Mouse (Mus musculus): ENCODE data around the gene Tor4a. TPM values are rescaled to one million over a fixed set of nuclear protein-coding genes. Genes with fewer than 3 reads are reported as not detected.

The Tor4a gene
- total RNA-seq, 1 experiment from 2014 or later, result 33.9 TPM

DNA sequence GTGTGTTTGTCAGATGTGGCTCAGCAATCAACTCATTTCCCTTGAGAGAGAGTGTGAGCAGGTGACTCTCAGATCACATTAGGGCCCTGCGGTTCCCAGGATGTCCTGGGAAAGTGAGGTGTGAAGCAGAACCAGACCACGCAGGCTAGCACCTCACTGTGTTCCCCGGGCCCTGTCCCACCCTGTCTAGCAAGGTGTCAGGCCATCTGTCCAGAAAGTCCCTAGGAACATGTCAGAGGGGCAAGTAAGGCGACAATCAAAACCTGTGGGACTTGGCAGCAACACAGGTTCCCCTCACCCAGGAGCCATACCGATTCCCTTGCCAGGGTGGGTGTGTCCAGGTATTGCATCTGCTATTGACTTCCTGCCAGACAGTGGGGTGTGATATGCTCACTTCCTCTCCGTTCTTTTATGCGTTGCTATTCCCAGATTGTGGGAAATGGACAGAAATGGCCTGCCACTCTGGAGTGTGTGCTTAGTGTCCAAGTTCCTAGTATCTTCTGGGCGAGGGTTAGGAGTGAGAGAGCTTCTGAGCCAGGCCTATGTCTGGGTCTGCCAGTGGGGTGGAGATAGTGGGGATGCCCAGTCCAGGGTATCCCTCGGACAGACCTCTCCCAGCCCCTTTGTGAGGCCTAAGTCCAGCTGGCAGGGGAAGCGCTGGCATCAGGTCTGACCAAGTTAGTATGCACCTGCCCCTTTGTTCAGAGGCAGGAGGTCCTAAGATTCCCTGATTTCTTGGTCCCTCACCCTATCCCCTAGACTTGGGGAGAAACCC lies 26.2 kb downstream of the Tor4a start:
- no peak for DNase-seq

DNA sequence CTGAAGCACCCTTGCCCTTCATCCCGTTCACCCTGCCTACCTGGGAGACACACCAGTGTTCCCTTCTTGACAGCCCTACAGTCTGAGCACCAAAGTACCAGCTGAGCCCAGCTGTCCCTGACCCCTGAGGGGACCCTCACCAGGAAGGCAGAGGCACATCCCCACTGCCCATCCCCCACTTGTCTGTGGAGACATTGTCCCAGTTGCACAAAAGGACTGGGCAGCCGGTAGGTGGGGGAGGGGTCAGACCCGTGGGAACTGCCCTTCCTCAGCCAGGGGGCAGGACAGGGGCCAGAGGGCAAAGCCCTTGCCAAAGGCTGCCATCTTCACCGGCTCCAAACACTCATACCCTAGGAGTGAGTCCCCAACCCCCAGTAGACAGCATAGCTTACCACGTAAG lies 26.9 kb downstream of the Tor4a start:
- no peak for DNase-seq

DNA sequence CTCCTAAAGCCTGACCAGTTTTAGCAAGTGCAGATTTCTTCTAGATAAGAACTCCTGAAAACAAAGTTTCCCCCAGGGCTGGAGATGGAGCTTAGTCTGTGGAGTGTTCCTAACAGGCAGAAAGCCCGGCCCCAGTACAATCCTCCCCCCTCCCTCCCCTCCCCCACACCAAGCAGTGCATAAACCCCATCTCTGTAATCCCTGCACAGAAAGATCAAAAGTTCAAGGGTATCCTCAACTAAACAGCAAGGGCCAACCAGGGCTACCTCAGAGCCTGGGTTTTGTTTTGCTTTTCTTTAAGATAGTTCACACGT lies 28.1 kb downstream of the Tor4a start:
- no peak for DNase-seq

DNA sequence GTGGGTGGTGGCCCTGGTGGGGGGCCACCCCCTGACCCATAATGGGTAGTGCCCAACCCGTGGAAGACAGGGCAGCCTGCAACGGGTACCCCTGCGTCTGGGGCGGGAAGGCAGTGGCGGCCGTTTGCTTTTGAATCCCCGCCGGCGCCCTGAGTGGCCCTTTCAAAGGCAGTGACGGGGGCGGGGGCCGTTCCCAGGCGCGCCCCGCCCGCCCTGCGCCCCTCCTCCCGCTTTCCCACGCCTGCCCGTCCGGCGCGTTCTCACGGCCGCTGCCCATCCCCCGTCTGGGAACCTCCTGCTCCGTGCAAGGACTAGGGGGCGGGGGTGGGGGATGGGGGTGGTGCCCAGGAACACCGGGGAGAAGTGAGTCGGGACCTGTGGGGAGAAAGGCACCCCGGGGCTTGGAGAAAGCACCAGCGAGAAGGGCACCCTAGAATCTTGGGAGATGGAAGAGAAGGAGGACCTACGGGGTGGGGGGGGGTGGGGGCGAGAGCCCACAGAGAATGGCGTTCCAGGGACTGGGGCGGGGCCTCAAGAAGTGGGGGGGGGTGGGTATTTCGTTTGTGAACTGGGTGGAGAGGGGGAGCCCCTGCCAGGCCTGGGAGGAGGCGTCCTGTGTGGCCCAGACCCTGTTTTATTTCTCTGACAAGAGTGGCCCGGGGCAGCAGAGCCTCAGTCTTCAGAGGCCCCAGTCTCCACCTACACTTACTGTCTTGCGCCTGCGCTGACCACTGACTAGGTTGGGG lies 28.6 kb downstream of the Tor4a start:
- peak; percentile 78 for DNase-seq

DNA sequence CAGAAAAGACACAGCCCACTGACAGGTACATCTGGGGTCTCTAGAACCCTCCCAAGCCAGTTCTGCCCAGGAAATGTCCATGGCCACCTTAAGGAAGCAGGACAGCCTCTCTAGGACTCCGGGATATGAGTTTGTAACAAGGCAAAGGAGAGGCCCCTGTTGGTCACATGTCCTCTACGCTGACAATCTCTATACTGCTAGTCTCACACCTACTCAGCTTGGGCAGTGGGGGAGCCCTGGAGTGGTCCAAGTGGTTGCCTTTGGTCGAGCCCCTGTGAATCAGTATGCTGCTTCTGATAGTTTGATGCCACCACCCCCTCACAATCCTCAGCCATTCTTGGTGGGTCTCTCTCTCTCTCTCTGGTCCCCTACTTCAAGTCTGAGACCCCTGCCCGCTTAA lies 29.2 kb downstream of the Tor4a start:
- no peak for DNase-seq

DNA sequence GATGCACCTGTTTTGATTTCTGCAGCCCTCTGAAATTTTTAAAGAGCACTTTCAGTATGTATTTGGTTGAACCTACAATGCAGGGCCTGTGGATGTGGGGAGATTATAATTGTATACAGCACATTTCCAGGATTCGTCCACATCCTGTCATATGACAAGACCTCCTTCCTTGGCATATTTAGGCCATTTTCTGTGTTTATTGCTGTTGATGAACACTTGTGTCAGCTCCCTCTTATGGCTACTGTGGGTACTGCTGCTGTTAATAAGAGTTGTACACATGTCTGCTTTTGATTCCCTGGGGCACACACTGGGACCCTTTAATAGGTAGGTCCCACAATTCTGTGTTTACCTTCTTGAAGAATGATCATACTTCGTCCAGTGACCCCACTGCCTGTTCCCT lies 39.0 kb downstream of the Tor4a start:
- DNase-seq, result no peak

DNA sequence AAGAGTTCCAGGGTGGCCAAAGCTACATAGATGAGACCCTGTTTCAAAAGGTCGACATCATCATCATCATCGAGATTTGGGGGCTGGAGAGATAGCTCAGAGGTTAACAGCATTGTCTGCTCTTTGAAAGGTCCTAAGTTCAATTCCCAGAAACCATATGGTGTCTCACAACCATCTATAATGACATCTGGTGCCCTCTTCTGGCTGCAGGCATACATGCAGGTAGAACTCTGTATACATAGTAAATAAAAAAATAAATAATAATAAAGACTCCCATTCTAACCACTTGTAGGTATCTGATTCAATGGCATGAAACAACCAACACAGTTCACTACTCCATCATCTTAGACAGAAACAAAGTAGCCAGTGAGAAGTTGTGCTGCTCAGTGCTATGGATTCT lies 39.7 kb downstream of the Tor4a start:
- DNase-seq, result no peak

DNA sequence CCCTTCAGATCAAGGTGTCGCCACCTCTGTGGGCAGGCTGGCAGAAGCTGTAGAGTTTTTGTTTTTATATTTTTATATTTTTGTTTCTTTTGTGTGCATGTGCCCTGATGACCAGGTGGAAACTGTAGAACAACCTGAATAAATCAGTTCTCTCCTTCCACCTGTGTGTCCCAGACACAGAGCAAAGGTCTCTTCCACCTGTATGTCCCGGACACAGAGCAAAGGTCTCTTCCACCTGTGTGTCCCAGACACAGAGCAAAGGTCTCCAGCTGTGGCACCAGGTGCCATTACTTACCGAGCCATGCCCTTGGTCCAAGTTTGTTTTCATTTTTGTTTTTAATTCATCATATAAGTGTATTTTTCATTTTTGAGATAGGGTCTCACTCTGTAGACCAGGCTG lies 40.5 kb downstream of the Tor4a start:
- no peak for DNase-seq

DNA sequence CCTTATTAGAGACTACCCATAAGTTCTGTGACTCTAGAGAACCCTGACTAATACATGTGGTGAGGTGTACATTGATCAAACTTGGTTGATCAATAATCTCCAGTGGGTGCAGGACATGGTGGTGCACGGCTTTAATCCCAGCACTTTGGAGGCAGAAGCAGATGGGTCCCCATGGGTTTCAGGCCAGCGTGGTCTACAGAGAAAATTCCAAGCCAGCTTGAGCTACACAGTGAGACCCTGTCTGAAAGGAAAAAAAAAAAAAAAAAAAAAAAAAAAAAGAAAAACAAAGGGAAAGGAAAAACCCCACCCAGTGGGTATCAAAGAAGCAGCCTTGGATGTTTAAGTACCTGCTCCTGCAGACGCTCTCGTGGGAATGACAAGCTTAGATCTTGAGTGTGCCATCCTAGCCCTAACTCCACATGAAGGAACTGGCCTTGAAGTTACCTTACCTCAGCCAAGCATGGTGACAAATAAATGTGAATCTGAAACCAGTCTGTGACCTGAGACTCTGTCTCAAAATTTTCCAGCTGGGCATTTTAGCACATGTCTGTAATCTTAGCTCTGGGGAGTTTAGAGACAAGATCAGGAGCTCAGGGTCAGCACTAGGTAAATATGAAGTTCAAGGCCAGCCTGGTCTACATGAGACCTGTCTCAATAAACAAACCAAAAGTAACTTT lies 45.3 kb downstream of the Tor4a start:
- DNase-seq, result no peak

DNA sequence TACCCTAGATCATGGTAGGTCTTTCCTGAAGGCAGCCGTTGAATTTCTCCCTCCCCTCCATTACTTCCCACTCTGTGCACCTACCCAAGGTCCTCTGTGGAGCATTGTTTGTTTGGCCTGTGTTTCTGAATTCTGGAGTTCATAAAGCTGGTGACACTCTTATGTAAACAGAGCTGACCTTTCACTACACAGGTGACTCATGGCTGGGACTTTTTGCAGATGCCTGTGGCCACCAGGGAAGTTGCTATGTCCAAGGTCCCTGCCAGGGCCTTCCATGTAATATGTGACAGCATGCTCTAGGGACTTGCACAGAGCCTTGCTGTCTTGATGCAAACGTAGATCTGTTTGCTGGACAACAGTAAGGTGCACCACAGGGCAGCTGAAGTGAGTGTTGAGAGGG lies 47.0 kb downstream of the Tor4a start:
- no peak for DNase-seq

DNA sequence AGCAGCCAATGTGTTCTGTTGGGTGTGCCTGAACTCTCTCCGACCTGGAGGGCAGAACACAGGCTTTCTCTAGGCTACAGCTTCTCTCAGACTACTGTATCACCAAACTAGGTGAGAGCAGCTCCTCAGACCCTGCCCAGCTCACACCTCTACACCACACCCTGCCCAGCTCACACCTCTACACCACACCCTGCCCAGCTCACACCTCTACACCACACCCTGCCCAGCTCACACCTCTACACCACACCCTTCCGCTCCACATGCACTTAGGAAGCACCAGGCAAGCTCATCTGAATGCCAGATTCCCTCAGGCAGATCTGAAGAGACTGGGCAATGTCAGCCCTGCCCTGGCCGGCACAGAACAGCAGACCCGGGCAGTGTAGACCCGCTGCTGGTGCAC lies 48.8 kb downstream of the Tor4a start:
- no peak for DNase-seq

DNA sequence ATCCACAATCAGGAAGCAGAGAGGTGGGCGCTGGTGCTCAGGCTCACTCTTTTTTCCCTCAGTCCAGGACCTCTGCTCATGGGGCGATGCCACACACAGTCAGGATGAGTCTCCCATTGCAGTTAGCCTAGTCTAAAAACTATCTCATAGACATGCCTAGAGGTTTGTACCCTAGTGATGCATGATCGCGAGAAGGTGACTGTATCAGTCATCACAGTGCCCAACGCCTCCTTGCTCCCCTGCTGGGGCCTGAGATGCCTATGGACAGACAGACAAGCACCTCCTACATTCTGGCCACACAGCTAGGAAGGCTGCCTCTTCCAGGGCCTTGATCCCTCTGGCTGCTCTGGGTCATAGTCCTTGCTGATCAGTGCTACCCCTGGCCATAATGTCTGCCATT lies 49.3 kb downstream of the Tor4a start:
- DNase-seq, result no peak

DNA sequence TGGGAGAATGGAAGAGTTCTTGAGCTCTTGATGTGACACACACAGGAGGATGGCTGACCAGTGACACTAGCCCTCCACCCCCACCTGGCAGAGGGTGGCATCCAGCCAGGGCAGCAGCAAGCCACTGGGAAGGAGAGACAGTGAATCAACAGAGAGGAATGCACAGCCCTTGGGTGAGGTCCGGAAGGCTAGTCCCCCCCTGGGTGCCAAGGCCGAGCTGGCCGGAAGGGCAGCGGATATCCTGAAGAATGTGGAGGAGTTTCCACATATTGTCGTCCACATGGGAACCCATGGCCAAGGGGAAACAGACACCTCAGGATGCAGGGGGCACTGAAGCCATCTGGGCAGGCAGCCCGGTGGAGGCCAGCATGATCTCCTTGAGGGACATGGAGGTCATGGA lies 51.3 kb downstream of the Tor4a start:
- DNase-seq, result peak; percentile 86

Other genes with a start within 250 kb of the Tor4a start
- gene Zmynd19, start 247.1 kb downstream of the Tor4a start, total RNA-seq (2021), result 21.3 and 26.6 TPM in 2 replicates
- gene Dph7, start 234.5 kb downstream of the Tor4a start, total RNA-seq (2021), result 9.6 and 15.5 TPM in 2 replicates
- 87.6 and 101 TPM in 2 replicates for gene Mrpl41, start 221.8 kb downstream of the Tor4a start, total RNA-seq (2021)
- gene Pnpla7, start 220.9 kb downstream of the Tor4a start, total RNA-seq (2021), result 74.0 and 81.1 TPM in 2 replicates
- gene Nsmf, start 142.5 kb downstream of the Tor4a start, total RNA-seq (2021), result 49.8 and 51.3 TPM in 2 replicates
- gene Entpd8, start 116.6 kb downstream of the Tor4a start, total RNA-seq (2021), result 2.1 TPM in 1 of 2 replicates, not detected in the other
- not detected in 2 replicates for gene Noxa1, start 101.7 kb downstream of the Tor4a start, total RNA-seq (2021)
- gene Nrarp, start 16.1 kb downstream of the Tor4a start, total RNA-seq (2021), result 2.2 and 4.0 TPM in 2 replicates
- gene Nelfb, start 14.6 kb upstream of the Tor4a start, total RNA-seq (2021), result 61.8 and 66.9 TPM in 2 replicates
- gene Stpg3, start 17.8 kb upstream of the Tor4a start, total RNA-seq (2021), result not detected in 2 replicates
- 0.46 TPM in 1 of 2 replicates, not detected in the other for gene Fam166a, start 21.9 kb upstream of the Tor4a start, total RNA-seq (2021)
- gene Tubb4b, start 27.8 kb upstream of the Tor4a start, total RNA-seq (2021), result 247 and 303 TPM in 2 replicates
- gene Slc34a3, start 37.5 kb upstream of the Tor4a start, total RNA-seq (2021), result not detected in 2 replicates
- gene Rnf224, start 39.9 kb upstream of the Tor4a start, total RNA-seq (2021), result not detected in 2 replicates
- gene Rnf208, start 45.4 kb upstream of the Tor4a start, total RNA-seq (2021), result 7.4 and 7.9 TPM in 2 replicates
- not detected in 2 replicates for gene Cysrt1, start 45.6 kb upstream of the Tor4a start, total RNA-seq (2021)
- 3.5 and 8.1 TPM in 2 replicates for gene AL732309.1, start 50.0 kb upstream of the Tor4a start, total RNA-seq (2021)
- 32.3 and 48.8 TPM in 2 replicates for gene Tmem203, start 58.6 kb upstream of the Tor4a start, total RNA-seq (2021)
- gene Tprn, start 65.7 kb upstream of the Tor4a start, total RNA-seq (2021), result 10.0 and 10.7 TPM in 2 replicates
- gene Ssna1, start 75.6 kb upstream of the Tor4a start, total RNA-seq (2021), result 35.1 and 47.7 TPM in 2 replicates
- 70.9 and 95.1 TPM in 2 replicates for gene Anapc2, start 75.6 kb upstream of the Tor4a start, total RNA-seq (2021)
- gene Tmem210, start 91.3 kb upstream of the Tor4a start, total RNA-seq (2021), result not detected in 2 replicates
- not detected in 2 replicates for gene Lrrc26, start 93.0 kb upstream of the Tor4a start, total RNA-seq (2021)
- gene Grin1, start 122.3 kb upstream of the Tor4a start, total RNA-seq (2021), result 9.0 and 12.6 TPM in 2 replicates
- 53.6 and 57.9 TPM in 2 replicates for gene Man1b1, start 135.5 kb upstream of the Tor4a start, total RNA-seq (2021)
- gene Dpp7, start 159.5 kb upstream of the Tor4a start, total RNA-seq (2021), result 24.6 and 31.8 TPM in 2 replicates
- gene Uap1l1, start 168.8 kb upstream of the Tor4a start, total RNA-seq (2021), result 10.7 and 18.8 TPM in 2 replicates
- gene Sapcd2, start 175.4 kb upstream of the Tor4a start, total RNA-seq (2021), result 1.6 and 2.1 TPM in 2 replicates
- 2.4 and 3.7 TPM in 2 replicates for gene Entpd2, start 199.0 kb upstream of the Tor4a start, total RNA-seq (2021)
- gene Npdc1, start 202.5 kb upstream of the Tor4a start, total RNA-seq (2021), result 120 and 134 TPM in 2 replicates
- gene Fut7, start 226.4 kb upstream of the Tor4a start, total RNA-seq (2021), result not detected in 2 replicates
- 24.9 and 40.5 TPM in 2 replicates for gene Abca2, start 231.8 kb upstream of the Tor4a start, total RNA-seq (2021)

All from adrenal gland, postnatal 25 days (tissue).